Mouse (Mus musculus): ENCODE results near the gene Gdf9. TPM values are rescaled to one million over a fixed set of nuclear protein-coding genes. Genes with fewer than 3 reads are reported as not detected.

Gene Gdf9
- not detected in 2 replicates for polyA plus RNA-seq (2012)

DNA sequence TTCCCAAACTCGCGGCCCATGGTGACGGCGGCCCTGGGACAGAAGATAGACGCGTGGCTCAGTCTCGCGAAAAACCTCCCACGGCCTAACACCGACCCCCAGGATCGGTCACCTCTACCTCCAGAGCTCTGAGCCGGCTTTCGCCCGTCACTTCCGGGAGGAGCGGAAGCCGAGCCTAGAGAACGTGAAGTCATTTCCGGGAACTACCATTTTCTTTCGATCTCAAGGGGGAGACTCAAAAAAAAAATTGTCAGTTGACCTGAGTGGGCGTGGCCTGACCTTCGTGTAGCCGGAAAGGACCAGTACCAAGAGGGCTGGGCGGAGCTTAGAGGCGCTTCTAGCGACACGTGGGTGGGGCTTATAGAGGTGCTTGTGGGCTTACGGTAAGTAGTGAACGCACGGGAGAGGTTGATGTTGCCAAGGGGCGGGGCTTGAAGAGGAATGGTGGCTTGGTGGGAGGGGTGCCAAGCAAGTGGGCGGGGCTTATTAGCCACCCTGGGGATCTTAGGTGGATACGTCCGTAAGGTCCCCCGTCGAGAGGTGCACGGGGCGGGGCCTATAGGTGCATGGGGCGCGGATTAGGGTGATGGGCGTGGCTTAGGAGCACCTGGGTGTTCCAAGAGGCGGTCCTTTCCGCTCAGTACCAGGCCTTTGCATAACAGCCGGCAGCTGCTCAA is at the start of gene Gdf9, which contains the start of gene Uqcrq:
Gene Gdf9 (plus strand): TSS at position 354 of the 677 bp plus-strand sequence.
Gene Uqcrq (minus strand): TSS at position 162 of the 677 bp plus-strand sequence.
- H3K27me3 ChIP-seq (ENCODE audit: control insufficient read depth) = no peaks in the 10 kb centered on the region
- TF ChIP-seq TAL1 (IDR thresholded peaks at IDR 0.05; ENCODE audit: low read length) (no peak), GATA1 (IDR thresholded peaks at IDR 0.05; ENCODE audit: low read length) (no peak)
- H3K4me1 ChIP-seq (ENCODE audit: control insufficient read depth) = peaks cover 53% of the 10 kb centered on the region
- H3K9me3 ChIP-seq (ENCODE audit: control insufficient read depth, low read length) = no peaks in the 10 kb centered on the region
- H3K4me3 ChIP-seq (replicated peaks) = peak within 1 kb of the TSS; percentile 99
- peaks cover 30% of the 10 kb centered on the region for H3K36me3 ChIP-seq (ENCODE audit: control insufficient read depth)

DNA sequence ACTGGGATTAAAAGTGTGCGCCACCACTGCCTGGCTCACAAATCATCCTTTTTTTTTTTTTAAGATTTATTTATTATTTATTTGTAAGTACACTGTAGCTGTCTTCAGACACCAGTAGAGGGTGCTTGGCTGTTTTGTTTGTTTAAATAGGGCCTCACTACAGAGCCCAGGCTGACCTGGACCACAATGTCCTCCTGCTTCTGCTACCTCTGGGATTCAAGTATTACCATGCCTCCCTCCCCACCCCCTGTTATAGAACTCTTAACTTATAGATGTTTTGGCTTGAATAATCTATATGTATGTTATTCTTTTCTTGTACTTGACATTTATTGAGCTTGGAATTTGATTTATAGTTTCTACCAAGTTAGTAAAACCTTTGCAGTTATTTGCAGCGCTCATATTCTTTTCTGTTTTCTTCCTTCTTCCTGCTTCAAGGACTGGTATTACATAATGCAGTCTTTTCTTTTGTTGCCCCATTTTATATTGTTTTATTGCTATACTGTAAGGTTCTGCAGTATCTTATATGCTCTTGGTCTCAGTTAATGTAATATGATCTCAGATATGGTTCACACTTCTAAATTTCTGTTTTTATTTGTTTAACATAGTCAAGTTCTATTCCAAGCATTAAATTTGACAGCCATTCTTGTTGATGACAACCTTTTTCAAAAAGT is 46.9 kb upstream of the Gdf9 start:
- peaks cover 19% of the 10 kb centered on the region for H3K36me3 ChIP-seq (ENCODE audit: control insufficient read depth)
- peaks cover 8% of the 10 kb centered on the region for H3K4me1 ChIP-seq (ENCODE audit: control insufficient read depth)
- TF ChIP-seq GATA1 (IDR thresholded peaks at IDR 0.05; ENCODE audit: low read length) (no peak), TAL1 (IDR thresholded peaks at IDR 0.05; ENCODE audit: low read length) (no peak)
- H3K4me3 ChIP-seq (replicated peaks) = no peak overlapping the region
- H3K9me3 ChIP-seq (ENCODE audit: control insufficient read depth, low read length) = no peaks in the 10 kb centered on the region
- H3K27me3 ChIP-seq (ENCODE audit: control insufficient read depth) = no peaks in the 10 kb centered on the region

DNA sequence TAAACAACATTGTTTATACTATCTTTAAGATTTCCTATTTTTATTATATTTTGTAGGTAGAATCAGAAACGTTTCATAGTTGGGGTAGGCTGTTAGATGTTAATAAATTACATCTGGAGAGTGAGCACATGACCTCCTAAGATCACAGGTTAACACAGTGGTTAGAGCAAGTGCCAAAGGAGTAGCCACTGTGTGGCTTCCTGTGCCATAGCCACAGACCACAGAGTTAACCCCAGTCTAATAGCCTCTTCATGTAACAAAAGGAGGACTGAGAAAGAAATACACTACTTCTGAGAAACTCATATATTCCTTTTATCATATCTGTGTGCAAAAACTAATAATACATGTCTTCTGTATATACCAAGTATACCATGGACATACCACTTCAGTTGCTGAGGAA is 37.0 kb upstream of the Gdf9 start:
- no peaks in the 10 kb centered on the region for H3K27me3 ChIP-seq (ENCODE audit: control insufficient read depth)
- TF ChIP-seq GATA1 (IDR thresholded peaks at IDR 0.05; ENCODE audit: low read length) (no peak), TAL1 (IDR thresholded peaks at IDR 0.05; ENCODE audit: low read length) (no peak)
- no peak overlapping the region for H3K4me3 ChIP-seq (replicated peaks)
- H3K36me3 ChIP-seq (ENCODE audit: control insufficient read depth) = peaks cover 29% of the 10 kb centered on the region
- no peaks in the 10 kb centered on the region for H3K4me1 ChIP-seq (ENCODE audit: control insufficient read depth)
- H3K9me3 ChIP-seq (ENCODE audit: control insufficient read depth, low read length) = no peaks in the 10 kb centered on the region

DNA sequence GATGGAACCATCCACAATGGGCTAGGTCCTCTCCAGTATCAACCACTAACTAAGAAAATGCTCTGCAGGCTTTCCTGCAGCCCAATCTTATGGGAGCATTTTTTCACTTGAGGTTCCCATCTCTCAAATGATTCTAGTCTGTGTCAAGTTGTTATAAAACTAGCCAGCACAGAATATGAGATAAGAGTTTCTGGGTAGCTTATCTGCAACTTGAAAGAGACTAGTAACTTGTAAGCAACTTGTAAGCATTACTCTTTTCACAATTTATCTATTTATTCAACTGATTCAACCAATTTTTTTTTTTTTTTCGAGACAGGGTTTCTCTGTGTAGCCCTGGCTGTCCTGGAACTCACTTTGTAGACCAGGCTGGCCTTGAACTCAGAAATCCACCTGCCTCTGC is 27.2 kb upstream of the Gdf9 start:
- Histone ChIP-seq H3K36me3 (ENCODE audit: control insufficient read depth) (peaks cover 67% of the 10 kb centered on the region), H3K4me1 (ENCODE audit: control insufficient read depth) (peaks cover 8% of the 10 kb centered on the region), H3K4me3 (replicated peaks) (no peak overlapping the region), H3K27me3 (ENCODE audit: control insufficient read depth) (no peaks in the 10 kb centered on the region), H3K9me3 (ENCODE audit: control insufficient read depth, low read length) (no peaks in the 10 kb centered on the region)
- TF ChIP-seq TAL1 (IDR thresholded peaks at IDR 0.05; ENCODE audit: low read length) = no peak
- TF ChIP-seq GATA1 (IDR thresholded peaks at IDR 0.05; ENCODE audit: low read length) = no peak

DNA sequence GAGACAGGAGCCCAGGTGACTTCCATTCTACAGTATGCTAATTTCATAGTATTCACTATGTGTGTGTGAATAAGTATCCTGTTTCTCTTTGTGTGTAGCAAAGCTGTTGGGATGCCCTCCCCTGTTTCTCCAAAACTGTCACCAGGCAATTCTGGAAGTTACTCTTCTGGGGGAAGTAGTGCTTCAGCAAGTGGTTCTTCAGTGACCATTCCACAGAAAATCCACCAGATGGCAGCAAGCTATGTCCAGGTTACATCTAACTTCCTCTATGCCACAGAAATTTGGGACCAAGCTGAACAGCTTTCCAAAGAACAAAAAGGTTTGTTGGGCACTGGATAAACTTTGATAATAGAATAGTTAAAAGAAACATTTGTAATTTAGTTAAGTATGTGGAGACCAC is 19.1 kb upstream of the Gdf9 start:
- Histone ChIP-seq H3K36me3 (ENCODE audit: control insufficient read depth) (peaks cover 82% of the 10 kb centered on the region), H3K4me3 (replicated peaks) (no peak overlapping the region), H3K4me1 (ENCODE audit: control insufficient read depth) (no peaks in the 10 kb centered on the region), H3K27me3 (ENCODE audit: control insufficient read depth) (no peaks in the 10 kb centered on the region), H3K9me3 (ENCODE audit: control insufficient read depth, low read length) (no peaks in the 10 kb centered on the region)
- TF ChIP-seq GATA1 (IDR thresholded peaks at IDR 0.05; ENCODE audit: low read length) (no peak), TAL1 (IDR thresholded peaks at IDR 0.05; ENCODE audit: low read length) (no peak)

DNA sequence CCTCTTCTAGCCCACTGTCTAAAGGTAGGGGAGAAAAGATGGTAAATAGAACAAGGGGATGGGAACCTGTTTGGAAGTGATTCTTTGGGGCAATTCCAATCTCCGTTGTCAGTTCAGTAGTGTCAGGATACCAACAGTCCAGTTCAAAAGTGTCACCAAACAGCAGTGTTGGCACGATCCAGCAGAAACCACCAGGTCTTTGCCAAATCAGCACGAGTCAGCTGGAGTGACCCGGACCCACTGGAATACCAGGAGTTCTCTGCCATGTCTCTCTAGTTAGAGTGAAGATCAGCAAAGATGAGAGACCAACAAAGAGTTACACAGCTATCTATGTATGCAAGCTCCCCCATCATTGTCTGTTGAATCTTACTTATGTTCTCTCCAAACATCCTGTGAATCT is 17.0 kb upstream of the Gdf9 start:
- TF ChIP-seq GATA1 (IDR thresholded peaks at IDR 0.05; ENCODE audit: low read length) (no peak), TAL1 (IDR thresholded peaks at IDR 0.05; ENCODE audit: low read length) (no peak)
- Histone ChIP-seq H3K4me1 (ENCODE audit: control insufficient read depth) (no peaks in the 10 kb centered on the region; the same call in 1 of the 2 replicates), H3K36me3 (ENCODE audit: control insufficient read depth) (peaks cover 86% of the 10 kb centered on the region), H3K4me3 (replicated peaks) (no peak overlapping the region), H3K27me3 (ENCODE audit: control insufficient read depth) (no peaks in the 10 kb centered on the region), H3K9me3 (ENCODE audit: control insufficient read depth, low read length) (no peaks in the 10 kb centered on the region)

DNA sequence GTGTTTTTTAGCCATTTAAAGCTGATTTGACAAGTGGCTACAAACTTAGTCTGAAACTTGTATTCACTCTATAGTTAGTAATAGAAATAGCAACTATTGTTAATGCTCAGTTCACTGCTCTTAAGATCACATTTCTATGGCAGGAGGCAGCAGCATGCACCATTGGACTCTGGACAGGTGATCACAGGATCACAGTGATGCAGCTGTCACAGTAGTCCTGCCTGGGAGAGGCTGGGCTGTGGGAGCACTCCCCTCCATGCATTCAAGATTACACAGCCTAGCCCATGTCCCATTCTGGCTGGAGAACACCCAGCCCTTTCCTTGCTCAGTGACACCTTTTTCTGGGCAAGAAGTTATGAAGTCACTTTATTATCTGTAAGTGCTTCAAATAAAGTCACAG is 12.8 kb upstream of the Gdf9 start:
- no peak for TF ChIP-seq GATA1 (IDR thresholded peaks at IDR 0.05; ENCODE audit: low read length)
- no peak for TF ChIP-seq TAL1 (IDR thresholded peaks at IDR 0.05; ENCODE audit: low read length)
- Histone ChIP-seq H3K36me3 (ENCODE audit: control insufficient read depth) (peaks cover 66% of the 10 kb centered on the region), H3K4me1 (ENCODE audit: control insufficient read depth) (no peaks in the 10 kb centered on the region; the same call in 1 of the 2 replicates)

DNA sequence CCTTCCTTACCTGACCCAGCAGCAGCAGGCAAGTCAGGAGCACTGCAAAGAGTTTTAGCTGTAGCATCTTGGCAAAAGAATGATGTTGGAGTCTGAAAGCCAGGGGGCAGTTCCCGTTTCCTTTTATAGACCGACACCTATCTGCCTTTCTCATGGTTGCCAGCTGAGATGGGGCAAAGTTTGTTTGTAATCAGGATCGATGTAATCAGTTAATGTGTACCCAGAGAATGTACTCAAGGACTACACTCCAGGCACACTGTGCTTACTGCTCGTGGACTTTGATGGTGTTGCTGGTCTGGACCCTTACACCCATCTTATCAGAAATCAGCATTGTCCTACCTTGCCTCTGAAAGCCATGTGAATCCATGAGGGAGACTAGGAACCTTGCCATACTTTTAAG is 7.8 kb upstream of the Gdf9 start, which contains the start of gene Leap2:
Gene Leap2 (minus strand): TSS at position 135 of the 400 bp plus-strand sequence.
- Histone ChIP-seq H3K36me3 (ENCODE audit: control insufficient read depth) (peaks cover 46% of the 10 kb centered on the region), H3K9me3 (ENCODE audit: control insufficient read depth, low read length) (no peaks in the 10 kb centered on the region), H3K4me1 (ENCODE audit: control insufficient read depth) (no peaks in the 10 kb centered on the region; the same call in 1 of the 2 replicates), H3K4me3 (replicated peaks) (peak within 1 kb of the TSS; percentile 35), H3K27me3 (ENCODE audit: control insufficient read depth) (no peaks in the 10 kb centered on the region)
- TF ChIP-seq GATA1 (IDR thresholded peaks at IDR 0.05; ENCODE audit: low read length) = no peak
- no peak for TF ChIP-seq TAL1 (IDR thresholded peaks at IDR 0.05; ENCODE audit: low read length)

More for the DNA sequence above, 12.8 kb upstream of the Gdf9 start:
- no peaks in the 10 kb centered on the region for H3K27me3 ChIP-seq (ENCODE audit: control insufficient read depth)
- H3K4me3 ChIP-seq (replicated peaks) = no peak overlapping the region
- H3K9me3 ChIP-seq (ENCODE audit: control insufficient read depth, low read length) = no peaks in the 10 kb centered on the region

DNA sequence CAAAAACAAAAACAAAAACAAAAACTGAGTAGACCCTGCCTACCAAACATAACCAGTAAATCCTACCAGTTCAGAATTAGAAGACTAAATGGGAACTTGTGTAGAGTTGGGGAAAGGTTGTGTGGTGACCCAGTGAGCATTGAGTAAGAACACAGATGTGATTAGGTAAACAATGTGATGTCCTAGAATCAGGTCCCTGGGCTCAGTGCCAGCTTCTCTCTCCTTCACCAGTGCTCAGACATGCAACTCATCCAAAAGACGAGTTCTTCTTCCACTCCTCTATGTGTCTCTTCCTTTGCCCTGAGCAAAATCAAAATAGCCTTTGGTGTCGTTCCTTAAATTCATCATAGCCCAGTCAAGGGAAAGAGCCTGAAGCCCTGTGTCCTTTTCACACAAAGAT is 6.0 kb upstream of the Gdf9 start:
- H3K27me3 ChIP-seq (ENCODE audit: control insufficient read depth) = no peaks in the 10 kb centered on the region
- no peak overlapping the region for H3K4me3 ChIP-seq (replicated peaks)
- peaks cover 11% of the 10 kb centered on the region for H3K4me1 ChIP-seq (ENCODE audit: control insufficient read depth)
- H3K36me3 ChIP-seq (ENCODE audit: control insufficient read depth) = peaks cover 47% of the 10 kb centered on the region
- H3K9me3 ChIP-seq (ENCODE audit: control insufficient read depth, low read length) = no peaks in the 10 kb centered on the region
- TF ChIP-seq TAL1 (IDR thresholded peaks at IDR 0.05; ENCODE audit: low read length) (no peak), GATA1 (IDR thresholded peaks at IDR 0.05; ENCODE audit: low read length) (no peak)

All from erythroblast, embryonic 14.5 days (primary cell).